Mouse (Mus musculus) heart, embryonic 13.5 days (tissue): ENCODE measurements at regions not wholly inside any gene's neighbourhood (a gene's known extent, or its start where the extent isn't known, plus 50 kb on each side); places are given as distances from the start of the nearest gene placed in this dataset.

Experiments used
- ATAC-seq: fragments of 200-750 bp; cut with Nextera tagmentation; 2 replicates; pipeline ENCODE4 v1.8.0; 2017; ENCODE audit warnings: moderate TSS enrichment; ENCODE audit not compliant: insufficient number of reproducible peaks, low FRiP score, low TSS enrichment; ENCODE audit errors: extremely low read depth
- H3K27ac ChIP-seq: fragments of 300-500 bp; sonication (generic); replicated peaks from 2 replicates; pipeline ENCODE4 v1.5.1; 2015; ENCODE audit warnings: moderate library complexity, mild to moderate bottlenecking, inconsistent platforms
- H3K27me3 ChIP-seq: fragments of 300-500 bp; sonication (generic); replicated peaks from 2 replicates; pipeline ENCODE4 v1.6.1; 2015; ENCODE audit warnings: mild to moderate bottlenecking, inconsistent platforms
- H3K36me3 ChIP-seq: fragments of 300-500 bp; sonication (generic); 2 replicates; pipeline ENCODE4 v1.6.1; 2015; ENCODE audit warnings: mild to moderate bottlenecking, inconsistent platforms
- H3K4me1 ChIP-seq: fragments of 300-500 bp; sonication (generic); 2 replicates; pipeline ENCODE4 v1.6.1; 2015; ENCODE audit warnings: inconsistent platforms
- H3K4me2 ChIP-seq: fragments of 300-500 bp; sonication (generic); 2 replicates; pipeline ENCODE4 v1.6.1; 2015; ENCODE audit warnings: inconsistent platforms, mild to moderate bottlenecking, moderate library complexity
- H3K4me3 ChIP-seq: fragments of 300-500 bp; sonication (generic); 2 replicates; pipeline ENCODE4 v1.5.1; 2015; ENCODE audit warnings: moderate library complexity, mild to moderate bottlenecking, inconsistent platforms
- H3K9ac ChIP-seq: fragments of 300-500 bp; sonication (generic); 2 replicates; pipeline ENCODE4 v1.6.1; 2015; ENCODE audit warnings: inconsistent platforms, mild to moderate bottlenecking, moderate library complexity
- H3K9me3 ChIP-seq: fragments of 300-500 bp; sonication (generic); 2 replicates; pipeline ENCODE4 v1.6.1; 2016; ENCODE audit warnings: inconsistent platforms
- WGBS: fragments of 180-500 bp; shearing (Covaris S2); methylation state at CpG from one replicate; pipeline ENCODE4 v1.1.7; 2015; ENCODE audit warnings: mixed read lengths; 5-methylcytosine and 5-hydroxymethylcytosine counted together

GRCm38 (mm10) chr1:169374686-169375085, 156.6 kb downstream of the Nuf2 start:
- H3K9me3 ChIP-seq, result no peaks in the 10 kb centered on the region
- 0 out of 2 replicates have a peak, but pooled peaks cover 3% of the 10 kb centered on the region for H3K4me1 ChIP-seq
- no peaks in the 10 kb centered on the region for H3K27me3 ChIP-seq
- H3K4me2 ChIP-seq, result no peak overlapping the region
- no peak overlapping the region for H3K4me3 ChIP-seq
- no peak overlapping the region for H3K27ac ChIP-seq
- no peak overlapping the region for H3K9ac ChIP-seq
- H3K36me3 ChIP-seq, result no peaks in the 10 kb centered on the region
- ATAC-seq, result no peak
- WGBS, result 52% methylated on average over 1 of the region's 1 CpGs

DNA sequence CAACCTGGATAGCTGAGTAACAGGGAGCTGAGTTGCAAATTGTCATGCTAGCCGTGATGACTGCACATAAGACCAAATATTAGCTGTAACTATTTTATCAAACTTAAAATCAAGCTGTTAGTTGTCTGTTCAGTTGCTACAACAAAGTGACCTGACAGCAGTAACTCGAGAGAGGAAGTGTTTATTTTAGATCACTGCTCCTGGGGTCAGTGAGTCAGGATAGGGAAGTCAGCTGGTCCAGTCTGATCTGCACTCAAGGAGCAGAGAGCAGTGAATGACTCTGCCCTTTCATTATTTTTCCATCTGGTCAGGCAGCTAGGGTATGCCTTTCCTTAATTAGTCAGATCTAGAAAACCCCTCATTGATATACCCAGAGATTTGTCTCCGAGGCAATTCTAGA, 162.5 kb downstream of the Nuf2 start:
- no peak overlapping the region for H3K4me3 ChIP-seq
- no peaks in the 10 kb centered on the region for H3K27me3 ChIP-seq
- no peaks in the 10 kb centered on the region for H3K9me3 ChIP-seq
- H3K27ac ChIP-seq, result no peak overlapping the region
- no peaks in the 10 kb centered on the region for H3K4me1 ChIP-seq
- WGBS, result 29% methylated on average over 3 of the region's 3 CpGs
- no peak overlapping the region for H3K4me2 ChIP-seq
- no peak for ATAC-seq
- no peaks in the 10 kb centered on the region for H3K36me3 ChIP-seq
- H3K9ac ChIP-seq, result no peak overlapping the region

DNA sequence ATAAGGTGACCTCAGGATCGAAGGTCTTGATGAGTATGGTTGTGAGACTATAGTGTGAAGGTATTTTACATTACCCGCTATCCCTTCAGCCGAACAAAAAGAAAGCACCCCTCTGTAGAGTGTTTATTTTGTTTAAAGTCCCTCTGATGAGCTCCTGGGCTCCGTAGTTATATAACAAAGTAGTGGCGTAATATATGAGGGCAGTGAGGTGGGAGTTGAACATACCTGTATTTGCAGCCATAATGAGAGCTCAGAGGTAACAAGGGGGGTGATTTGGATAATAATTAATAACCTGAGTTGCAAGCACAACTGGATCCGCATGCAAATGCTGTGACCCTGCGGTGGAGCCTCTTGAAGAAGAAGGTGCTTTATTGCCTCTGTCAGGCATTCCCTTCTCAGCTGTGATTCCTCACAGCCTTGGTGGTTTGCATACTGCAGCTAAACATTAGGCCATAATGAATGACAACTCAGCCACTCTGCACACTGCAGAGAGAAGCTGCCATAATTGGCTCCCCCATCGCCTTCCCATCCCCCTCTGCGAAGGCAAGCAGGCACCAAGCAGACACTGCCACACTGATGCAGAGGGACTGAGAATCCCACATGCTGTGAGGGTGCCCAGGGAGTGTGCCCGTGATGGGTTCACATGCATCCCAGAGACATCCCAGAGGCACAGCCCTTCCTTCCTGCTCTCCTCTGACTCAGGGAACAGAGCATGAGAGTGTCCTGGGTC, 163.3 kb downstream of the Nuf2 start:
- no peaks in the 10 kb centered on the region for H3K36me3 ChIP-seq
- no peaks in the 10 kb centered on the region; the same call in 1 of the 2 replicates for H3K27me3 ChIP-seq
- H3K4me2 ChIP-seq, result no peak overlapping the region
- 62% methylated on average over 10 of the region's 10 CpGs for WGBS
- no peak overlapping the region for H3K27ac ChIP-seq
- H3K4me3 ChIP-seq, result no peak overlapping the region
- no peaks in the 10 kb centered on the region for H3K9me3 ChIP-seq
- no peak overlapping the region for H3K9ac ChIP-seq
- ATAC-seq, result no peak
- no peaks in the 10 kb centered on the region for H3K4me1 ChIP-seq

DNA sequence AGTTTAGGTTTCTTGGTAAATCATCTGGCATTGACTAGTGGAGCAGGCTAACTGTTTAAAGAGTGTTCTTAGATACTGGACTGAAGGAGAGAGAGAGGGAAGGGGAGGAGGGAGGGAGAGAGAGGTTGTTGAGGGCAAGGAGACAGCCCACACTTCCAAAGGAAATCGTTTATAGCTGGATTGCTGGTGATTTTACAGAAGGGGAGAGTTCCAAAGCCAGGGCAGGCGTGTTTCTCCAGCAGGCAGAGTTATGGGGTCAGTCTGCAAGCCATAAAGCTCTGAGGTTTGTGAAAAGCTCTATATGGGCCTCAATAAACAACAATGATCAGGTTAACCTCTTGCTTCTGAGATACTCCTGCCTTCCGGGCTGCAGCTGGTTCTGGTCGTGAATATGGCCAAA, 163.9 kb downstream of the Nuf2 start:
- no peaks in the 10 kb centered on the region; the same call in 1 of the 2 replicates for H3K27me3 ChIP-seq
- 51% methylated on average over 4 of the region's 4 CpGs for WGBS
- no peak overlapping the region for H3K27ac ChIP-seq
- no peaks in the 10 kb centered on the region for H3K9me3 ChIP-seq
- H3K4me2 ChIP-seq, result no peak overlapping the region
- no peaks in the 10 kb centered on the region for H3K36me3 ChIP-seq
- no peak overlapping the region for H3K9ac ChIP-seq
- no peak for ATAC-seq
- H3K4me3 ChIP-seq, result no peak overlapping the region
- no peaks in the 10 kb centered on the region for H3K4me1 ChIP-seq

DNA sequence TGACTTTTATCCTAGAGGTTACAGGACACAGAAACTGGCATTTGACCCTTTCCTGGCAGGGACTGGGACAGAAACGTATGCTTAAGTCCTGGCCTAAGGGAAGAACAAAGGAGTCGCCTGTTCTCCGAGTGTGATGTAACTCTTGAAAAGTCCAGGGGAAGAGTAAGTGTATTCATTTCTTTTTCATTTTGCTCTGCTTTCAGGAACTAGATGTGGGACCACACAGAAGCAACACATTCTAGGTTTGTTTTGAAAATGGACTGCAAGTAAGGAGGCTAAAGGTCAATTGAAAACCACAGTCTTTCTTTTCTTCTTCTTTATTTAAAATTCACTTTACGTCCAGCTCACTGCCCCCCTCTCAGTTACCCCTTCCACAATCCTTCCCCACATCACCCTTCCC, 168.7 kb downstream of the Nuf2 start:
- Histone ChIP-seq H3K4me1 (no peaks in the 10 kb centered on the region), H3K27me3 (no peaks in the 10 kb centered on the region; the same call in 1 of the 2 replicates), H3K36me3 (no peaks in the 10 kb centered on the region), H3K9me3 (no peaks in the 10 kb centered on the region), H3K27ac (no peak overlapping the region), H3K9ac (no peak overlapping the region), H3K4me3 (no peak overlapping the region), H3K4me2 (no peak overlapping the region)
- WGBS, result 63% methylated on average over 4 of the region's 4 CpGs
- no peak for ATAC-seq

DNA sequence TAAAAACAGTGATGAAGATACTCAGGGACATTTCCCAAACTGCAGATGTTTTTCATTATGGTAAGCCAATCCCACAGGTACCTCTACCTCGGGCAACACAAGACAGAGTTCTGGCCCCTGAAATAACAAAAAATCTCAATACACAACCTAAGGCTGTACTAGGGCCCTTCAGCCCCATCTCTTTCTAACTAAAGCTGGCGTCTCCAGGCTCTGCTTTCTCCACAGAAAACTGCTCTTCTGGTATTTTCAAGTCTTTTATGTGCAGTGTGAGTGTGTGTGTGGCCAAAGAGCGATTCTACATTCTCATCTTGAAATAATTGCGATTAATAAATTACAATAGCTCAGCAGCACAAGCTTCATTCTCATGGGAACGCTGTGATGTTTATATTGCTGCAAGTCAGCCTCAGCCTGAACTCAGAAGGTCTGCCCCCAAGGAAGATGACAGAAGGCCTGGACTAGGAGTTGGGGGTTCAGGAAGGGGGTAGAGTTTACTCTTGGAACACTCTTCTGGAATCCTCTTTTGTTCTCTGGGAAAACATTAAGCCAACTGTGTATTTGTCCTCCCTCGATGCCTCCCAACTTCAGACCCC, 173.5 kb downstream of the Nuf2 start:
- H3K27ac ChIP-seq, result no peak overlapping the region
- H3K9ac ChIP-seq, result no peak overlapping the region
- H3K4me3 ChIP-seq, result no peak overlapping the region
- 72% methylated on average over 6 of the region's 6 CpGs for WGBS
- H3K9me3 ChIP-seq, result no peaks in the 10 kb centered on the region
- no peak for ATAC-seq
- H3K27me3 ChIP-seq, result peaks cover 10% of the 10 kb centered on the region; the same call in 1 of the 2 replicates
- H3K36me3 ChIP-seq, result no peaks in the 10 kb centered on the region
- H3K4me2 ChIP-seq, result no peak overlapping the region
- no peaks in the 10 kb centered on the region for H3K4me1 ChIP-seq

- H3K27me3 ChIP-seq, result peaks cover 15% of the 10 kb centered on the region; the same call in 1 of the 2 replicates
- H3K4me1 ChIP-seq, result no peaks in the 10 kb centered on the region
- no peak for ATAC-seq
- WGBS, result 66% methylated on average over 5 of the region's 5 CpGs
- no peak overlapping the region for H3K27ac ChIP-seq
- no peak overlapping the region for H3K4me2 ChIP-seq
- H3K36me3 ChIP-seq, result no peaks in the 10 kb centered on the region
- H3K4me3 ChIP-seq, result no peak overlapping the region
- no peaks in the 10 kb centered on the region for H3K9me3 ChIP-seq
- H3K9ac ChIP-seq, result no peak overlapping the region
These were observed 177.2 kb downstream of the Nuf2 start for GRCm38 (mm10) chr1:169354021-169354420.

DNA sequence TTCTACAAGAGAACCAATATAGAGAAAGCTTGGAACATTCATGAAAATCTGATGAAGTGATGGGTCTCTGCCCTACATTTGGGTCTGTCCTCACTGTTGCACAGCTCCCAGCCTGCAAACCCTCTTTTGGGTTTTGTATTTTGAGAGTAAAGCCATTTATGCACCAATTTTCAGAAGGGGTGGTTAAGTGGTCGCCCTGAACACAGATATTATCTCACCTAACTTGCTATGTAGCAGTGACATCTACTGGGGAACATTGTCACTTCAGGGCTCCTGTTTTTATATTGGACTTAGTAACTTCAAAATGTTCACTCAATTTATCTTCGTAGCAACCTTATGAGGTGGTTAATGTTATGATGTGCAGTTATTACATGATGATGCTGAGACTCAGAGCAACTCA, 183.6 kb downstream of the Nuf2 start:
- Histone ChIP-seq H3K27ac (no peak overlapping the region), H3K4me2 (no peak overlapping the region), H3K4me3 (no peak overlapping the region), H3K9me3 (no peaks in the 10 kb centered on the region), H3K9ac (no peak overlapping the region), H3K4me1 (no peaks in the 10 kb centered on the region), H3K27me3 (peaks cover 16% of the 10 kb centered on the region), H3K36me3 (no peaks in the 10 kb centered on the region)
- ATAC-seq, result no peak
- WGBS, result 35% methylated on average over 2 of the region's 2 CpGs

GRCm38 (mm10) chr1:169346876-169347275, 184.4 kb downstream of the Nuf2 start:
- no peaks in the 10 kb centered on the region for H3K36me3 ChIP-seq
- H3K27me3 ChIP-seq, result peaks cover 16% of the 10 kb centered on the region
- no peaks in the 10 kb centered on the region for H3K9me3 ChIP-seq
- H3K27ac ChIP-seq, result no peak overlapping the region
- WGBS, result 72% methylated on average over 1 of the region's 1 CpGs
- H3K9ac ChIP-seq, result no peak overlapping the region
- H3K4me3 ChIP-seq, result no peak overlapping the region
- H3K4me1 ChIP-seq, result no peaks in the 10 kb centered on the region
- H3K4me2 ChIP-seq, result no peak overlapping the region
- no peak for ATAC-seq

DNA sequence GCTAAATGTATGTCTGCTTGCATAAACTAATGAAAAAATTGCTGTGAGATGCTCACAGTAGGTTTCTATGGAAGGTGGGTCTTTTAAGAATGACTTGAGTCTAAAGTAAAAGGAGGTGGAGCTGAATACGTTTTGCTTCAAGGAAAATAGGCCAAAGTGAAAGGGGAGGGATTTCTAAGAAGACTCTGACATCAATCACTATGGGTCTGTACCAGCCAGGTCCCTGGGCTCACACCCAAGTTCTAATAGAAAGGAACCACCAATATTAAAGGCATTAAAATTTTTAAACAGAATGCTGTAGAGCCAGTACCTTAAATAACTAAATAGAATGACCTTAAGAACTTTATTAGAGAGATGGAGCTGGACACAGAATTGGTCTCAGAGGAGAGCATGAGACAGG, 190.1 kb downstream of the Nuf2 start:
- 56% methylated on average over 1 of the region's 1 CpGs for WGBS
- Histone ChIP-seq H3K9ac (no peak overlapping the region), H3K9me3 (no peaks in the 10 kb centered on the region), H3K4me3 (no peak overlapping the region), H3K36me3 (no peaks in the 10 kb centered on the region), H3K27me3 (no peaks in the 10 kb centered on the region), H3K27ac (no peak overlapping the region), H3K4me2 (no peak overlapping the region), H3K4me1 (no peaks in the 10 kb centered on the region)
- no peak for ATAC-seq

DNA sequence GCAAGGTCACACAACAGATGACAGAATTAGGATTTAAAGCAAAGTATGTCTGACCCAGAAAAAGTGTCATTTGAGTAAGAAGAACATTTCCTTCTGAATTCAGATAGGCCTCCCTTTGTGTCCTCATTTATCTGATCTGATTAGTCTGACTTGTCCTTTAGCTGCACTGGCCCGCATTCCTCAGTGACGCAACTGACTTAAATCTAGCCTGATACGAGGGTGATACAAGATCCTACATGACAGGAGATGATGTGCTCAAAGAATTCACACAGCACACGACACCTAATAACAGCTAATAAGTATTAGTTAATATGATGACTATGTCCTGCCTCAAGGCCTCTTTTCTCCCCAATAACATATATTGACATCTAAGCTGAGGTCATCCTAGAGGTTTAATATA, 192.8 kb downstream of the Nuf2 start:
- Histone ChIP-seq H3K4me2 (no peak overlapping the region), H3K9me3 (no peaks in the 10 kb centered on the region), H3K36me3 (no peaks in the 10 kb centered on the region), H3K27me3 (no peaks in the 10 kb centered on the region), H3K27ac (no peak overlapping the region), H3K4me1 (no peaks in the 10 kb centered on the region), H3K9ac (no peak overlapping the region), H3K4me3 (no peak overlapping the region)
- 29% methylated on average over 4 of the region's 4 CpGs for WGBS
- ATAC-seq, result no peak

- WGBS, result 70% methylated on average over 5 of the region's 5 CpGs
- H3K4me1 ChIP-seq, result no peaks in the 10 kb centered on the region
- no peak for ATAC-seq
- H3K9me3 ChIP-seq, result no peaks in the 10 kb centered on the region
- no peak overlapping the region for H3K27ac ChIP-seq
- no peak overlapping the region for H3K4me3 ChIP-seq
- H3K36me3 ChIP-seq, result no peaks in the 10 kb centered on the region
- no peak overlapping the region for H3K9ac ChIP-seq
- H3K27me3 ChIP-seq, result no peaks in the 10 kb centered on the region
- no peak overlapping the region for H3K4me2 ChIP-seq
These were observed 199.1 kb downstream of the Nuf2 start for GRCm38 (mm10) chr1:169332165-169332564.
